Mouse (Mus musculus): Measurements from ENCODE around the gene Irf6. TPM values are rescaled to one million over a fixed set of nuclear protein-coding genes. Genes with fewer than 3 reads are reported as not detected.
A peak's percentile ranks its signal among the peaks of the same experiment; 100 is the strongest.

Gene Irf6
- polyA plus RNA-seq, 1 experiment from 2014 or later: 9.7 TPM

GRCm38 (mm10) chr1:193198312-193198711, 45.4 kb downstream of the Irf6 start:
- WGBS (ENCODE audit: insufficient replicate concordance): 74% methylated on average over 2 of the region's 2 CpGs
- H3K36me3 ChIP-seq (replicated peaks; ENCODE audit: insufficient read depth, low read length): peaks cover 5% of the 10 kb centered on the region; the same call in 1 of the 2 replicates
- no peak overlapping the region for H3K27ac ChIP-seq (ENCODE audit: low read depth)
- H3K4me2 ChIP-seq (ENCODE audit: low read depth, low read length): no peak overlapping the region
- no peak overlapping the region for H3K9ac ChIP-seq (replicated peaks)
- H3K27me3 ChIP-seq (ENCODE audit: insufficient read depth, low read length): no peaks in the 10 kb centered on the region
- ATAC-seq (no peak), DNase-seq (no peak)
- H3K4me3 ChIP-seq (ENCODE audit: low read depth, low read length): no peak overlapping the region
- peaks cover 9% of the 10 kb centered on the region for H3K4me1 ChIP-seq (ENCODE audit: insufficient read depth)
- TF ChIP-seq EP300 (IDR thresholded peaks at IDR 0.05; ENCODE audit: low read depth) (no peak), CTCF (IDR thresholded peaks at IDR 0.05; ENCODE audit: low read depth) (peak; percentile 49)
- no peaks in the 10 kb centered on the region for H3K9me3 ChIP-seq (ENCODE audit: low read length)

GRCm38 (mm10) chr1:193200640-193201382, 47.9 kb downstream of the Irf6 start:
- no peaks in the 10 kb centered on the region for H3K9me3 ChIP-seq (ENCODE audit: low read length)
- no peaks in the 10 kb centered on the region for H3K27me3 ChIP-seq (ENCODE audit: insufficient read depth, low read length)
- H3K4me2 ChIP-seq (ENCODE audit: low read depth, low read length): peak overlapping the region; percentile 61
- H3K9ac ChIP-seq (replicated peaks): peak overlapping the region; percentile 51
- ATAC-seq: peak; percentile 49
- peaks cover 16% of the 10 kb centered on the region for H3K4me1 ChIP-seq (ENCODE audit: insufficient read depth)
- TF ChIP-seq EP300 (IDR thresholded peaks at IDR 0.05; ENCODE audit: low read depth) (no peak), CTCF (IDR thresholded peaks at IDR 0.05; ENCODE audit: low read depth) (no peak)
- WGBS (ENCODE audit: insufficient replicate concordance): 46% methylated on average over 8 of the region's 8 CpGs
- peak overlapping the region; percentile 88 for H3K27ac ChIP-seq (ENCODE audit: low read depth)
- DNase-seq: peak; percentile 19
- peak overlapping the region; percentile 44 for H3K4me3 ChIP-seq (ENCODE audit: low read depth, low read length)
- H3K36me3 ChIP-seq (replicated peaks; ENCODE audit: insufficient read depth, low read length): no peaks in the 10 kb centered on the region

- DNase-seq: peak; percentile 67
- Histone ChIP-seq H3K4me3 (ENCODE audit: low read depth, low read length) (peak within 1 kb of the TSS; percentile 44), H3K4me1 (ENCODE audit: insufficient read depth) (peaks cover 16% of the 10 kb centered on the region), H3K9me3 (ENCODE audit: low read length) (no peaks in the 10 kb centered on the region), H3K9ac (replicated peaks) (peak within 1 kb of the TSS; percentile 51), H3K27ac (ENCODE audit: low read depth) (peak within 1 kb of the TSS; percentile 88), H3K36me3 (replicated peaks; ENCODE audit: insufficient read depth, low read length) (no peaks in the 10 kb centered on the region), H3K27me3 (ENCODE audit: insufficient read depth, low read length) (no peaks in the 10 kb centered on the region), H3K4me2 (ENCODE audit: low read depth, low read length) (peak within 1 kb of the TSS; percentile 61)
- no peak for TF ChIP-seq EP300 (IDR thresholded peaks at IDR 0.05; ENCODE audit: low read depth)
- no peak for TF ChIP-seq CTCF (IDR thresholded peaks at IDR 0.05; ENCODE audit: low read depth)
- ATAC-seq: peak; percentile 83
- WGBS (ENCODE audit: insufficient replicate concordance): 18% methylated on average over 5 of the region's 5 CpGs
Measured at GRCm38 (mm10) chr1:193201383-193201778, 48.5 kb downstream of the Irf6 start, which contains the start of gene Traf3ip3. Traf3ip3 (minus strand) TSS chr1:193201703.

GRCm38 (mm10) chr1:193203821-193204220, 50.9 kb downstream of the Irf6 start:
- H3K9me3 ChIP-seq (ENCODE audit: low read length): no peaks in the 10 kb centered on the region
- H3K9ac ChIP-seq (replicated peaks): no peak overlapping the region
- H3K27ac ChIP-seq (ENCODE audit: low read depth): no peak overlapping the region
- 60% methylated on average over 2 of the region's 2 CpGs for WGBS (ENCODE audit: insufficient replicate concordance)
- ATAC-seq (no peak), DNase-seq (no peak)
- H3K27me3 ChIP-seq (ENCODE audit: insufficient read depth, low read length): no peaks in the 10 kb centered on the region
- H3K4me2 ChIP-seq (ENCODE audit: low read depth, low read length): no peak overlapping the region
- H3K4me1 ChIP-seq (ENCODE audit: insufficient read depth): peaks cover 16% of the 10 kb centered on the region
- no peak overlapping the region for H3K4me3 ChIP-seq (ENCODE audit: low read depth, low read length)
- TF ChIP-seq EP300 (IDR thresholded peaks at IDR 0.05; ENCODE audit: low read depth): no peak
- TF ChIP-seq CTCF (IDR thresholded peaks at IDR 0.05; ENCODE audit: low read depth): no peak
- no peaks in the 10 kb centered on the region for H3K36me3 ChIP-seq (replicated peaks; ENCODE audit: insufficient read depth, low read length)

GRCm38 (mm10) chr1:193205431-193205830, 52.5 kb downstream of the Irf6 start:
- Histone ChIP-seq H3K4me1 (ENCODE audit: insufficient read depth) (peaks cover 9% of the 10 kb centered on the region; the same call in 1 of the 2 replicates), H3K27ac (ENCODE audit: low read depth) (peak overlapping the region; percentile 88), H3K4me3 (ENCODE audit: low read depth, low read length) (no peak overlapping the region), H3K27me3 (ENCODE audit: insufficient read depth, low read length) (no peaks in the 10 kb centered on the region), H3K9me3 (ENCODE audit: low read length) (no peaks in the 10 kb centered on the region), H3K4me2 (ENCODE audit: low read depth, low read length) (no peak overlapping the region), H3K36me3 (replicated peaks; ENCODE audit: insufficient read depth, low read length) (no peaks in the 10 kb centered on the region), H3K9ac (replicated peaks) (no peak overlapping the region)
- no peak for TF ChIP-seq EP300 (IDR thresholded peaks at IDR 0.05; ENCODE audit: low read depth)
- no peak for TF ChIP-seq CTCF (IDR thresholded peaks at IDR 0.05; ENCODE audit: low read depth)
- 78% methylated on average over 2 of the region's 2 CpGs for WGBS (ENCODE audit: insufficient replicate concordance)
- no peak for DNase-seq
- no peak for ATAC-seq

GRCm38 (mm10) chr1:193207503-193207902, 54.6 kb downstream of the Irf6 start, which contains the start of gene Lamb3:
Lamb3 (plus strand) TSS chr1:193207699.
- DNase-seq: no peak
- 74% methylated on average over 3 of the region's 3 CpGs for WGBS (ENCODE audit: insufficient replicate concordance)
- H3K4me3 ChIP-seq (ENCODE audit: low read depth, low read length): no peak within 1 kb of the TSS
- no peak within 1 kb of the TSS for H3K9ac ChIP-seq (replicated peaks)
- no peak within 1 kb of the TSS for H3K4me2 ChIP-seq (ENCODE audit: low read depth, low read length)
- no peaks in the 10 kb centered on the region for H3K9me3 ChIP-seq (ENCODE audit: low read length)
- no peak for ATAC-seq
- TF ChIP-seq CTCF (IDR thresholded peaks at IDR 0.05; ENCODE audit: low read depth) (no peak), EP300 (IDR thresholded peaks at IDR 0.05; ENCODE audit: low read depth) (no peak)
- no peaks in the 10 kb centered on the region for H3K36me3 ChIP-seq (replicated peaks; ENCODE audit: insufficient read depth, low read length)
- no peaks in the 10 kb centered on the region for H3K27me3 ChIP-seq (ENCODE audit: insufficient read depth, low read length)
- peaks cover 7% of the 10 kb centered on the region; the same call in 1 of the 2 replicates for H3K4me1 ChIP-seq (ENCODE audit: insufficient read depth)
- H3K27ac ChIP-seq (ENCODE audit: low read depth): 0 out of 2 replicates have a peak within 1 kb of the TSS, but pooled peaks have one; percentile 18

All from liver, postnatal 0 days (tissue).